Mouse (Mus musculus) midbrain, embryonic 14.5 days (tissue): Measurements from ENCODE around the gene Olfr1193. TPM values are rescaled to one million over a fixed set of nuclear protein-coding genes. Genes with fewer than 3 reads are reported as not detected.
"Not testable (repeated sequence)": the region's sequence is repeated elsewhere in the genome, so short reads cannot be mapped to it uniquely, and the experiment has no call there.

Source experiments
- ATAC-seq: fragments of 200-750 bp; cut with Nextera tagmentation; 2 replicates; pipeline ENCODE4 v1.8.0; 2017; ENCODE audit warnings: moderate number of reproducible peaks, moderate library complexity; ENCODE audit not compliant: low FRiP score, low TSS enrichment
- DNase-seq: peaks from one replicate; pipeline ENCODE4 v3.0.0-alpha.2; 2015
- H3K27ac ChIP-seq: fragments of 300-500 bp; sonication (generic); replicated peaks from 2 replicates; pipeline ENCODE4 v1.5.1; 2014; ENCODE audit warnings: mild to moderate bottlenecking, low read depth, low read length, moderate library complexity
- H3K27me3 ChIP-seq: fragments of 300-500 bp; sonication (generic); 2 replicates; pipeline ENCODE4 v1.6.1; 2014; ENCODE audit warnings: low read length, control low read depth, mixed read lengths; ENCODE audit not compliant: control insufficient read depth, insufficient read depth
- H3K36me3 ChIP-seq: fragments of 300-500 bp; sonication (generic); 2 replicates; pipeline ENCODE4 v1.6.1; 2014; ENCODE audit warnings: low read length, control low read depth; ENCODE audit not compliant: control insufficient read depth, insufficient read depth
- H3K4me1 ChIP-seq: fragments of 300-500 bp; sonication (generic); 2 replicates; pipeline ENCODE4 v1.6.1; 2014; ENCODE audit warnings: mild to moderate bottlenecking, antibody characterized with exemption, low read length, control low read depth; ENCODE audit not compliant: control insufficient read depth, insufficient read depth
- H3K4me2 ChIP-seq: fragments of 300-500 bp; sonication (generic); 2 replicates; pipeline ENCODE4 v1.6.1; 2014; ENCODE audit warnings: mild to moderate bottlenecking, low read length, moderate library complexity
- H3K4me3 ChIP-seq: fragments of 300-500 bp; sonication (generic); replicated peaks from 2 replicates; pipeline ENCODE4 v1.5.1; 2014; ENCODE audit warnings: low read depth, low read length
- H3K9ac ChIP-seq: fragments of 300-500 bp; sonication (generic); replicated peaks from 2 replicates; pipeline ENCODE4 v1.6.1; 2014; ENCODE audit warnings: mild to moderate bottlenecking, low read length, moderate library complexity
- H3K9me3 ChIP-seq: fragments of 300-500 bp; sonication (generic); 2 replicates; pipeline ENCODE4 v1.6.1; 2016; ENCODE audit warnings: low read length, control low read depth, mixed read lengths; ENCODE audit not compliant: control insufficient read depth
- WGBS: fragments of 180-500 bp; shearing (Covaris S2); extraction: QIAGEN DNeasy Blood & Tissue Kit; methylation state at CpG from one replicate; pipeline ENCODE4 v1.1.7; 2014; 5-methylcytosine and 5-hydroxymethylcytosine counted together
- polyA plus RNA-seq: library from polyadenylated mRNA; unstranded; fragments of >200 nt; fragmentation: Nextera tagmentation; extraction: Ambion mirVana; gene quantifications from 2 replicates; pipeline ENCODE4 v1.2.1, GENCODE M21; 2014

Olfr1193 gene
- polyA plus RNA-seq, result not detected in 2 replicates

DNA sequence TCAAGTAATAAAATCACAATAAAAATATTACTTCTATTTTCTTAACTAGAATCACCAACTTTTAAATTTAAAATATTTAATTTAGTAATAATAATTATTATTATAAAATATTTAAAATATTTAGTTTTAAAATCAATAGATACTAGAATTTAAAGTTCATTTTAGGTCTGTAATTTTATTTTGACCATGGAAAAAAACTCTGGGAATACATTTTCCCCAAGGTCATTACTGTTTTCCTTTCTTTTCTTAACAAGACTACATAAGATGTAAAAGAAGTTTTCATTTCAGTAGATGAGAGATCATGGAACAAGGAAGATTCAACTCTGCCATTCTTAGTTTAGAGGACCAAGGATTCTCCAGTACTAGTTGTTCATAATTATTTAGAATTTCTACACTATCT is at the start of gene Olfr1193:
TSS of gene Olfr1193 (plus strand) at position 301 of the 400 bp plus-strand sequence.
- H3K9ac ChIP-seq, H3K4me2 ChIP-seq, H3K4me3 ChIP-seq, H3K4me1 ChIP-seq, ATAC-seq, H3K27ac ChIP-seq, H3K36me3 ChIP-seq, H3K27me3 ChIP-seq, H3K9me3 ChIP-seq, DNase-seq: not testable (repeated sequence)

GRCm38 (mm10) chr2:88640242-88640641 is 35.2 kb upstream of the Olfr1193 start, which contains the start of gene Olfr1191-ps1:
Gene Olfr1191-ps1 (plus strand): TSS chr2:88640542.
- H3K4me2 ChIP-seq, DNase-seq: not testable (repeated sequence)
- WGBS, result 95% methylated on average over 1 of the region's 1 CpGs

DNA sequence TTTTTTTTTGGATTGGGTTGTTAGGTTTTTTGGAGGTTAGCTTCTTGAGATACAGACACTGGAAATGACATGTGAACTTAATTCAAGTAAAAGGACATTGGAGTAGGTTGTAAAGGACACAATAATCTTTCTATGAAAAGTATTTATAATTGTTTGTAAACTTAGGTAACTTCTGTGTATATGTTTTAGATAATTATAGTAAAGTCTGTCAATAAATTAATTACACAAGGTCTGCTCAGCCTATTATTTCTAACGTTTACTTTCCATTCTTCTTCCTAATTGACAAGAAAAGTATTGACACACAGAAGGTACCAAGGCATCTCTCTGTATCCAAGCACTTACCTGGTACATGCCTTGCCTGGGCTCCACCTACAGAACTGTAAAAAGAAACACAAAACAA is 27.2 kb upstream of the Olfr1193 start, which contains the start of gene Olfr1192-ps1:
TSS of gene Olfr1192-ps1 (plus strand) at position 301 of the 400 bp plus-strand sequence.
- DNase-seq (no peak), ATAC-seq (no peak)
- Histone ChIP-seq H3K4me2 (no peak within 1 kb of the TSS), H3K27me3 (no peaks in the 10 kb centered on the region), H3K9me3 (no peaks in the 10 kb centered on the region), H3K4me3 (no peak within 1 kb of the TSS), H3K9ac (no peak within 1 kb of the TSS), H3K36me3 (no peaks in the 10 kb centered on the region), H3K4me1 (no peaks in the 10 kb centered on the region), H3K27ac (no peak within 1 kb of the TSS)
- 60% methylated on average over 1 of the region's 1 CpGs for WGBS

More at GRCm38 (mm10) chr2:88640242-88640641, 35.2 kb upstream of the Olfr1193 start, which contains the start of gene Olfr1191-ps1:
- H3K9ac ChIP-seq, H3K9me3 ChIP-seq, ATAC-seq, H3K36me3 ChIP-seq, H3K4me3 ChIP-seq, H3K27me3 ChIP-seq, H3K4me1 ChIP-seq, H3K27ac ChIP-seq: not testable (repeated sequence)

DNA sequence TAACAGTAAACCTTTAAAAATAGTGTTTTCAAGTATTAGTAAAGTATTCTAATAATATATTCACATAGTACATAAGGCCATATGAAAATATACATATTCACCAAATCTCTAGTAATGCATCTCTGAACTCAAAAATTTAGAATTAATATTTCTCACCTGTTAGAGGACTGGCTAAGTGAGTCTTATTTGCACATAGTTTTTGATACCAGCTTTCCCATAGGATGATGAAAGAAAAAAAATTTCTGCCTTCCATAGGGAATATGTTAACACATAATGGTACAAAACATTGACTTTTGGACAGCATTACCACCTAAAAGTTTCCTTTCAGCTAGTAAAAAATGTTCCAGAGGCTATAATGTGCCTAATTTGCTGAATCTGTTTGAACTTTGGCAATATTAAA is 13.7 kb downstream of the Olfr1193 start, which contains the start of gene Olfr1195:
TSS of gene Olfr1195 (minus strand) at position 101 of the 400 bp plus-strand sequence.
- Histone ChIP-seq H3K9ac (no peak within 1 kb of the TSS), H3K4me1 (no peaks in the 10 kb centered on the region), H3K4me3 (no peak within 1 kb of the TSS), H3K9me3 (no peaks in the 10 kb centered on the region), H3K27ac (no peak within 1 kb of the TSS), H3K4me2 (no peak within 1 kb of the TSS), H3K27me3 (no peaks in the 10 kb centered on the region), H3K36me3 (no peaks in the 10 kb centered on the region)
- DNase-seq (no peak), ATAC-seq (no peak)

DNA sequence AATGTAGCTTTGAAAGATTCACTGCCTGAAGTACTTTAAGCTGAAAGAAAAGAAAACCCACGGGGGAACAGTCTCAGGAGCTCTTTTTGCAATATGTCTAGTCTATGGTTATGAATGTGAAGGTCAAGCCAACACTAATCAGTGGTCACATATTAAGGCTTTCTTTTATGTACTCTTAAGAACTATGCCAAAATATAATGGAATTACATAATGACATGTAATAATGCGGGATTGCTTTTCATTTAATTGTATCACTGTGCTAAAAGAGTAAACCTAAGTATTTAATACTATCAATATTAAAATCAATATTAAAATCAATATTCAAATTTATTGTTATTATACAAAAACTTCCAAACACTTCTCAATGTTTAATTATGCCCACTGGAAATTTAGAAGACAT is 29.1 kb downstream of the Olfr1193 start, which contains the start of gene Olfr1196:
TSS of gene Olfr1196 (minus strand) at position 101 of the 400 bp plus-strand sequence.
- DNase-seq (no peak), ATAC-seq (no peak)
- no peak within 1 kb of the TSS for H3K4me3 ChIP-seq
- no peak within 1 kb of the TSS for H3K4me2 ChIP-seq
- H3K36me3 ChIP-seq, result no peaks in the 10 kb centered on the region
- no peaks in the 10 kb centered on the region for H3K4me1 ChIP-seq
- no peak within 1 kb of the TSS for H3K27ac ChIP-seq
- no peak within 1 kb of the TSS for H3K9ac ChIP-seq
- H3K27me3 ChIP-seq, result no peaks in the 10 kb centered on the region
- H3K9me3 ChIP-seq, result no peaks in the 10 kb centered on the region
- WGBS, result 85% methylated on average over 2 of the region's 2 CpGs

Other genes with a start within 250 kb of the Olfr1193 start
- gene Olfr1181, start 249.5 kb upstream of the Olfr1193 start, polyA plus RNA-seq, result not detected in 2 replicates
- not detected in 2 replicates for gene Gm13757, start 226.5 kb upstream of the Olfr1193 start, polyA plus RNA-seq
- gene Olfr1183, start 220.8 kb upstream of the Olfr1193 start, polyA plus RNA-seq, result not detected in 2 replicates
- gene Olfr1184, start 192.0 kb upstream of the Olfr1193 start, polyA plus RNA-seq, result not detected in 2 replicates
- not detected in 2 replicates for gene Olfr1185-ps1, start 182.3 kb upstream of the Olfr1193 start, polyA plus RNA-seq
- gene Olfr1186, start 157.1 kb upstream of the Olfr1193 start, polyA plus RNA-seq, result not detected in 2 replicates
- not detected in 2 replicates for gene Olfr1188, start 118.7 kb upstream of the Olfr1193 start, polyA plus RNA-seq
- gene Olfr1189, start 89.2 kb upstream of the Olfr1193 start, polyA plus RNA-seq, result not detected in 2 replicates
- gene Olfr1191-ps1, start 35.1 kb upstream of the Olfr1193 start, polyA plus RNA-seq, result not detected in 2 replicates
- gene Olfr1192-ps1, start 27.1 kb upstream of the Olfr1193 start, polyA plus RNA-seq, result not detected in 2 replicates
- gene Olfr1195, start 13.6 kb downstream of the Olfr1193 start, polyA plus RNA-seq, result not detected in 2 replicates
- gene Olfr1196, start 29.0 kb downstream of the Olfr1193 start, polyA plus RNA-seq, result not detected in 2 replicates
- gene Olfr1197, start 56.7 kb downstream of the Olfr1193 start, polyA plus RNA-seq, result not detected in 2 replicates
- not detected in 2 replicates for gene Olfr1198, start 75.7 kb downstream of the Olfr1193 start, polyA plus RNA-seq
- gene Olfr1199, start 84.8 kb downstream of the Olfr1193 start, polyA plus RNA-seq, result not detected in 2 replicates
- gene Olfr1200, start 94.9 kb downstream of the Olfr1193 start, polyA plus RNA-seq, result not detected in 2 replicates
- not detected in 2 replicates for gene Olfr1201, start 117.4 kb downstream of the Olfr1193 start, polyA plus RNA-seq
- not detected in 2 replicates for gene Olfr1202, start 138.9 kb downstream of the Olfr1193 start, polyA plus RNA-seq
- gene Olfr1205, start 154.1 kb downstream of the Olfr1193 start, polyA plus RNA-seq, result not detected in 2 replicates
- not detected in 2 replicates for gene Olfr1204, start 173.7 kb downstream of the Olfr1193 start, polyA plus RNA-seq
- not detected in 2 replicates for gene Olfr1206, start 187.6 kb downstream of the Olfr1193 start, polyA plus RNA-seq
- gene Olfr1208, start 226.7 kb downstream of the Olfr1193 start, polyA plus RNA-seq, result not detected in 2 replicates
- not detected in 2 replicates for gene Olfr1209, start 239.5 kb downstream of the Olfr1193 start, polyA plus RNA-seq